Mouse (Mus musculus) thymus, postnatal 25 days (tissue): ENCODE data around the gene Cyp46a1.

Experiments used
- DNase-seq: peaks from one replicate; pipeline ENCODE4 v3.0.0; 2022

The Cyp46a1 gene

GRCm38 (mm10) chr12:108409100-108409499 lies 74.9 kb downstream of the Cyp46a1 start:
- no peak for DNase-seq

- no peak for DNase-seq
Measured at GRCm38 (mm10) chr12:108410416-108411208, 76.4 kb downstream of the Cyp46a1 start.
